In the genomic region with DNA sequence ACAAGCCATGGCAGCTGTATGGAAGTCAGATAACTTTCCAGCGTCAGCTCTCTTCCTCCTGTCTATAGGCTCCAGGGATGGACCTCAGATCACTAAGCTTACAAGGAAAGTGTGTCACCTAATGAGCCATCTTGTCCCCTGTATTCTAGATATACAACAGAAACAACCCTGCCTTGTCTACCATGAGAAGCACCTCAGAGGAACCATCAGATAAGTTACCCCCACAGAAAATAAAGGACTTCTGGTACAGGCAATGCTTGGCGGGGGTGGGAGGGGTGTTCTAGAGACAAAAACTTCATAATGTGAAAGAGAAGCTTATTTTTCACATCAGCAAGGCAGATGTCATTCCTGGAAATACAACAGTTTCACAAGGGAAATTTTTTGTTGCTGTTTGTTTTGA, we compare ENCODE assay signal across 21 mouse cellular contexts. TPM values are rescaled to one million over a fixed set of nuclear protein-coding genes. Genes with fewer than 3 reads are reported as not detected.
DNase-seq lines count a peak whose midpoint lies in the region; TF ChIP-seq lines count a peak whose summit lies in the region.
"Had no signal": no experiment of that assay in that cellular context is flagged by ENCODE, and none has a peak within 500 bp of the region (broad histone marks: within the 10 kb centered on the region; RNA-seq: fewer than 3 reads in every experiment).

No protein-coding gene starts in this region.

- no peak for TF ChIP-seq POLR2A in MEL (IDR thresholded peaks at IDR 0.05; ENCODE audit: control insufficient read depth in 1 of 2, insufficient read depth in 1 of 2, low read depth in 1 of 2, low read length in 2 of 2, poor library complexity in 1 of 2)

- intact Hi-C loops in gastrocnemius, postnatal 36 days (cut with DNase I) = no loop called here

- no peaks in the 10 kb centered on the region for H3K79me2 ChIP-seq in MEL (ENCODE audit: control insufficient read depth, insufficient read depth, low read length, poor library complexity)

- no peak for TF ChIP-seq RAD21 in MEL (IDR thresholded peaks at IDR 0.05; ENCODE audit: low read depth, low read length)

- no peaks in the 10 kb centered on the region for H3K27me3 ChIP-seq in MEL (ENCODE audit: control insufficient read depth in 1 of 2, insufficient read depth in 2 of 2, low read length in 2 of 2)

- no peak for TF ChIP-seq CTCF in MEL (IDR thresholded peaks at IDR 0.05 in 2 of 3, conservative IDR thresholded peaks at IDR 0.05 in 1 of 3; ENCODE audit: control insufficient read depth in 1 of 3, insufficient read depth in 1 of 3, low read depth in 2 of 3, low read length in 3 of 3, poor library complexity in 1 of 3, severe bottlenecking in 1 of 3)

- no peaks in the 10 kb centered on the region for H3K9me3 ChIP-seq in MEL (replicated peaks; ENCODE audit: insufficient read depth, low read length)
- H3K9me3 ChIP-seq: G1E had no signal

- peaks cover 7 to 20% of the 10 kb centered on the region in 2 experiments for H3K4me1 ChIP-seq in MEL (ENCODE audit: control insufficient read depth in 1 of 2, insufficient read depth in 2 of 2, low read length in 2 of 2)

- peak; percentile 57 for DNase-seq in MEL (ENCODE audit: low read depth, low spot score)
- no peak for DNase-seq in gastrocnemius, postnatal 36 days
- DNase-seq: adrenal gland, adult 2 months; adrenal gland, adult 8-10 months; adrenal gland, postnatal 10 days; adrenal gland, postnatal 14 days; adrenal gland, postnatal 25 days; adrenal gland, postnatal 36 days; B cell, adult 2 months; cerebellum, adult 11 months; cerebellum, adult 11-12 months; cerebellum, adult 18-20 months; cerebellum, adult 2 months; cerebellum, adult 8-10 months had no signal

- no peak overlapping the region for H3K9ac ChIP-seq in MEL (ENCODE audit: control insufficient read depth, low read depth, low read length, poor library complexity, severe bottlenecking)

- H3K27ac ChIP-seq in MEL (ENCODE audit: control insufficient read depth, low read depth, low read length) = no peak overlapping the region

- H3K4me3 ChIP-seq in MEL (ENCODE audit: control insufficient read depth in 1 of 2, insufficient read depth in 1 of 2, low read depth in 2 of 2, low read length in 2 of 2) = no peak overlapping the region

- peaks cover 0 to 11% of the 10 kb centered on the region in 2 experiments; a peak in 2 of 4 replicates for H3K36me3 ChIP-seq in MEL (ENCODE audit: control insufficient read depth in 1 of 2, insufficient read depth in 2 of 2, low read length in 2 of 2)
- H3K36me3 ChIP-seq: G1E had no signal

- peak; percentile 74 to 75 for TF ChIP-seq EP300 in MEL (IDR thresholded peaks at IDR 0.05; ENCODE audit: low read depth in 1 of 2, low read length in 2 of 2)

TF ChIP-seq in MEL, 35 proteins besides CTCF, POLR2A, EP300 and RAD21:
- no peak for TF ChIP-seq ZC3H11A (IDR thresholded peaks at IDR 0.05; ENCODE audit: low read depth, low read length)
- peak; percentile 60; the same call in 1 of the 2 replicates for TF ChIP-seq MAZ (IDR thresholded peaks at IDR 0.05; ENCODE audit: low read depth, low read length)
- TF ChIP-seq ZNF384 (IDR thresholded peaks at IDR 0.05; ENCODE audit: low read depth, low read length) = no peak
- peak; percentile 75 for TF ChIP-seq GATA1 (IDR thresholded peaks at IDR 0.05; ENCODE audit: low read depth, low read length)
- no peak for TF ChIP-seq SMC3 (IDR thresholded peaks at IDR 0.05; ENCODE audit: low read depth, low read length)
- peak; percentile 42; the same call in 1 of the 2 replicates for TF ChIP-seq SIN3A (IDR thresholded peaks at IDR 0.05; ENCODE audit: low read length)
- no peak for TF ChIP-seq NELFE (IDR thresholded peaks at IDR 0.05; ENCODE audit: low read depth, low read length)
- TF ChIP-seq ELF1 (IDR thresholded peaks at IDR 0.05; ENCODE audit: low read depth, low read length) = no peak
- TF ChIP-seq USF2 (IDR thresholded peaks at IDR 0.05; ENCODE audit: borderline replicate concordance in 1 of 2, insufficient read depth in 1 of 2, low read depth in 1 of 2, low read length in 2 of 2) = no peak
- TF ChIP-seq ZMIZ1 (IDR thresholded peaks at IDR 0.05; ENCODE audit: low read depth, low read length) = no peak
- no peak for TF ChIP-seq E2F4 (IDR thresholded peaks at IDR 0.05; ENCODE audit: borderline replicate concordance, low read depth, low read length)
- no peak for TF ChIP-seq TBP (IDR thresholded peaks at IDR 0.05; ENCODE audit: low read depth, low read length)
- TF ChIP-seq MEF2A (IDR thresholded peaks at IDR 0.05; ENCODE audit: extremely low read depth, insufficient replicate concordance, low read depth, low read length, poor library complexity, severe bottlenecking) = no peak
- no peak for TF ChIP-seq HCFC1 (IDR thresholded peaks at IDR 0.05; ENCODE audit: low read depth, low read length)
- TF ChIP-seq MYC (IDR thresholded peaks at IDR 0.05; ENCODE audit: low read depth, low read length) = no peak
- TF ChIP-seq BHLHE40 (IDR thresholded peaks at IDR 0.05; ENCODE audit: borderline replicate concordance, low read depth, low read length) = 0 out of 2 replicates have a peak, but pooled peaks have one; percentile 5
- TF ChIP-seq POLR2AphosphoS5 (IDR thresholded peaks at IDR 0.05; ENCODE audit: borderline replicate concordance, low read depth, low read length) = no peak
- TF ChIP-seq MXI1 (IDR thresholded peaks at IDR 0.05; ENCODE audit: low read depth, low read length) = no peak
- TF ChIP-seq CHD1 (IDR thresholded peaks at IDR 0.05; ENCODE audit: low read depth, low read length) = no peak
- no peak for TF ChIP-seq MAFK (IDR thresholded peaks at IDR 0.05; ENCODE audit: borderline replicate concordance, low read depth, low read length)
- TF ChIP-seq MAX (IDR thresholded peaks at IDR 0.05; ENCODE audit: low read length) = no peak
- peak; percentile 51; the same call in 1 of the 2 replicates for TF ChIP-seq ETS1 (IDR thresholded peaks at IDR 0.05; ENCODE audit: low read depth, low read length)
- no peak for TF ChIP-seq UBTF (IDR thresholded peaks at IDR 0.05; ENCODE audit: borderline replicate concordance, insufficient read depth, low read depth, low read length)
- peak; percentile 35; the same call in 1 of the 2 replicates for TF ChIP-seq TAL1 (IDR thresholded peaks at IDR 0.05; ENCODE audit: low read length)
- no peak for TF ChIP-seq USF1 (IDR thresholded peaks at IDR 0.05; ENCODE audit: low read depth, low read length)
- TF ChIP-seq RCOR1 (IDR thresholded peaks at IDR 0.05; ENCODE audit: low read depth, low read length) = no peak
- no peak for TF ChIP-seq NRF1 (IDR thresholded peaks at IDR 0.05; ENCODE audit: insufficient read depth, low read depth, low read length, poor library complexity, severe bottlenecking)
- TF ChIP-seq MYB (IDR thresholded peaks at IDR 0.05; ENCODE audit: low read depth, low read length) = no peak
- TF ChIP-seq CHD2 (IDR thresholded peaks at IDR 0.05; ENCODE audit: low read length) = no peak
- peak; percentile 85 for TF ChIP-seq TCF12 (IDR thresholded peaks at IDR 0.05; ENCODE audit: low read depth, low read length)
- no peak for TF ChIP-seq POLR2AphosphoS2 (IDR thresholded peaks at IDR 0.05; ENCODE audit: low read length)
- no peak for TF ChIP-seq JUND (IDR thresholded peaks at IDR 0.05; ENCODE audit: low read depth, low read length)
- no peak for TF ChIP-seq ZKSCAN1 (IDR thresholded peaks at IDR 0.05; ENCODE audit: low read depth, low read length)
- no peak for TF ChIP-seq GABPA (IDR thresholded peaks at IDR 0.05; ENCODE audit: low read depth, low read length)
- TF ChIP-seq KAT2A (conservative IDR thresholded peaks at IDR 0.05; ENCODE audit: low read depth, low read length) = no peak

RNA-seq across cellular contexts. Expression of a gene that starts 21.1 kb away (rescaled TPM):
- total RNA-seq in MEL (2012; rRNA removed) = 4.4 and 5.7 TPM in 2 replicates
- 10 to 100 TPM in 1 of 2 experiments, not detected in 1; 10.5 TPM for polyA plus RNA-seq in MEL (2012; ENCODE audit: insufficient read depth in 1 of 2, insufficient read length in 2 of 2, low read depth in 1 of 2, low replicate concordance in 2 of 2, missing spikeins in 1 of 2)
- 10 to 100 TPM; 18.3 to 18.7 TPM for total RNA-seq in gastrocnemius, postnatal 36 days (2021)

RNA-seq across cellular contexts. Expression of a gene that starts 29.8 kb away (rescaled TPM):
- total RNA-seq in MEL (2012; rRNA removed) = 3.8 and 6.7 TPM in 2 replicates
- polyA plus RNA-seq in MEL (2012; ENCODE audit: insufficient read depth in 1 of 2, insufficient read length in 2 of 2, low read depth in 1 of 2, low replicate concordance in 2 of 2, missing spikeins in 1 of 2) = 1 to 10 TPM in 1 of 2 experiments, not detected in 1; 4.9 TPM
- total RNA-seq in gastrocnemius, postnatal 36 days (2021) = 1 to 10 TPM in 1 of 2 experiments, under 1 TPM in 1; 0.61 to 1.5 TPM
- total RNA-seq: CH12.LX, ES-E14 had no signal
- polyA plus RNA-seq: activated CD4-positive, CD25-positive, alpha-beta regulatory T cell, adult 4 months; C2C12; CD4-positive, CD25-positive, alpha-beta regulatory T cell, adult 4 months; cerebellum, adult 2 months; Patski had no signal

RNA-seq across cellular contexts. Expression of a gene that starts 47.1 kb away (rescaled TPM):
- 6.3 and 8.1 TPM in 2 replicates for total RNA-seq in MEL (2012; rRNA removed)
- 10 to 100 TPM in 1 of 2 experiments, not detected in 1; 10.3 TPM for polyA plus RNA-seq in MEL (2012; ENCODE audit: insufficient read depth in 1 of 2, insufficient read length in 2 of 2, low read depth in 1 of 2, low replicate concordance in 2 of 2, missing spikeins in 1 of 2)
- total RNA-seq in gastrocnemius, postnatal 36 days (2021) = 1 to 10 TPM; 3.6 to 4.2 TPM
- polyA plus RNA-seq: CD4-positive, CD25-positive, alpha-beta regulatory T cell, adult 4 months had no signal
